Mouse (Mus musculus): ENCODE measurements at regions not wholly inside any gene's neighbourhood (a gene's known extent, or its start where the extent isn't known, plus 50 kb on each side); places are given as distances from the start of the nearest gene placed in this dataset.
A peak's percentile ranks its signal among the peaks of the same experiment; 100 is the strongest.

GRCm38 (mm10) chr11:18421076-18421475 lies 467.4 kb upstream of the Etaa1 start:
- H3K9me3 ChIP-seq (ENCODE audit: control insufficient read depth, low read length) = no peaks in the 10 kb centered on the region
- no peak overlapping the region for H3K27ac ChIP-seq
- 72% methylated on average over 3 of the region's 3 CpGs for WGBS
- no peaks in the 10 kb centered on the region for H3K27me3 ChIP-seq (ENCODE audit: control insufficient read depth, insufficient read depth, low read length)
- no peaks in the 10 kb centered on the region for H3K36me3 ChIP-seq (replicated peaks; ENCODE audit: control insufficient read depth, insufficient read depth)
- ATAC-seq (ENCODE audit: low FRiP score) = no peak
- H3K4me2 ChIP-seq (replicated peaks) = no peak overlapping the region
- no peak overlapping the region for H3K9ac ChIP-seq
- no peak for DNase-seq (ENCODE audit: low spot score)
- no peaks in the 10 kb centered on the region for H3K4me1 ChIP-seq (replicated peaks; ENCODE audit: control insufficient read depth, insufficient read depth, low read length)
- H3K4me3 ChIP-seq (replicated peaks; ENCODE audit: low read length) = no peak overlapping the region

GRCm38 (mm10) chr11:18413769-18414168 lies 460.1 kb upstream of the Etaa1 start:
- H3K4me2 ChIP-seq (replicated peaks) = no peak overlapping the region
- H3K4me1 ChIP-seq (replicated peaks; ENCODE audit: control insufficient read depth, insufficient read depth, low read length) = no peaks in the 10 kb centered on the region
- H3K36me3 ChIP-seq (replicated peaks; ENCODE audit: control insufficient read depth, insufficient read depth) = no peaks in the 10 kb centered on the region
- DNase-seq (ENCODE audit: low spot score) (no peak), ATAC-seq (ENCODE audit: low FRiP score) (no peak)
- no peak overlapping the region for H3K4me3 ChIP-seq (replicated peaks; ENCODE audit: low read length)
- no peaks in the 10 kb centered on the region for H3K27me3 ChIP-seq (ENCODE audit: control insufficient read depth, insufficient read depth, low read length)
- H3K9me3 ChIP-seq (ENCODE audit: control insufficient read depth, low read length) = no peaks in the 10 kb centered on the region
- no peak overlapping the region for H3K9ac ChIP-seq
- WGBS = 74% methylated on average over 1 of the region's 1 CpGs
- H3K27ac ChIP-seq = no peak overlapping the region

DNA sequence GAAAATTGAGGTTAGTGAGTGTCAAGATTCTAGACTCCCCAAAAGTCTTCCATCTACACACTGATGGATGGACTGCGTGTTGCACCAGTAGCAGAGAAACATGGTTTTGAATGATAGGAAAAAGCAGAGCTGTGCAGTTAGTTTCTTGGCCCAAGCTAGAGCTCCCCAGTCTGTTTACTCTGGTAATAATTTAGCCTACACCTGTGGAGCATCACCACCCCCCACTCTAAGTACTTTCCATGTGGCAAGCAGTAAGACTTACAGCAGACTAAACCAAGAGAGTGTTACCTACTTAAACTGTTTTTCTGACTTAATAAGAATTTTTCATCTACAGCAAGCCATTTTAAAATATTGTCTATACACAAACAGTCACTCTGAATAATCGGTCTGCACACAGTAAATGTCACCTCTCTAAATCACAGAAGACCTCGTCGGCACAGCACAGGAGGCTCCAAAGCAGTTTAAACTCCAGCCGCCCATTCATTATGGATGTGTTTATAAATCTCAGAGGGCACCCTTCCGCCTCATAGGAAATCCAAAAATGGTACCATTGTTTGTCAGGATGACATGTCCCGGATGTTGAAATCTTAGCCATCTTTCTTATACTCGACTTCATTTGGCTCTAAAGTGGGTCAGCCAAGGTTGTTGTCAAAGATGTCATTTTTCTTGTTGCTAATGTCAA lies 454.5 kb upstream of the Etaa1 start:
- no peak overlapping the region for H3K4me3 ChIP-seq (replicated peaks; ENCODE audit: low read length)
- 70% methylated on average over 8 of the region's 8 CpGs for WGBS
- no peaks in the 10 kb centered on the region for H3K4me1 ChIP-seq (replicated peaks; ENCODE audit: control insufficient read depth, insufficient read depth, low read length)
- no peak for ATAC-seq (ENCODE audit: low FRiP score)
- no peak overlapping the region for H3K27ac ChIP-seq
- H3K27me3 ChIP-seq (ENCODE audit: control insufficient read depth, insufficient read depth, low read length) = no peaks in the 10 kb centered on the region
- DNase-seq (ENCODE audit: low spot score) = no peak
- no peaks in the 10 kb centered on the region for H3K9me3 ChIP-seq (ENCODE audit: control insufficient read depth, low read length)
- no peak overlapping the region for H3K4me2 ChIP-seq (replicated peaks)
- H3K36me3 ChIP-seq (replicated peaks; ENCODE audit: control insufficient read depth, insufficient read depth) = no peaks in the 10 kb centered on the region
- H3K9ac ChIP-seq = no peak overlapping the region

DNA sequence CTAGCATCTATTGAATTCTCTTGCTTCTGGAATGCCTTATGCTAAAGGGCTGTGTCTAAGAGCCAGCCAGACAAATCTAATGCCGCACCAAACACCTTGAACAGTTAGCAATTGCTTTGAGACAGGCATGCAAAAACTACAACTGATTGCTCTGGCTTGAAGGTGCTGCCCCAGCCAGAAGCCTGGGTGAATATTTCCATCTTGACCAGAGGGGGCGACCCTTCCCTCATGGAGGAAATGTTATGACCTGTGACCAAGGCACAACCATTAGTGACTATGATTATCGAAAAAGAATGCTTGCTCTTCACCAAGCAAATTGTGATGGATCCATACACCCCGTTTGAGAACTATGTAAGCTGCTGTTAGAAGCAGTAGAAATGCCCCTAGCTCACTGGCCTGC lies 445.9 kb upstream of the Etaa1 start:
- Histone ChIP-seq H3K36me3 (replicated peaks; ENCODE audit: control insufficient read depth, insufficient read depth) (no peaks in the 10 kb centered on the region), H3K27me3 (ENCODE audit: control insufficient read depth, insufficient read depth, low read length) (no peaks in the 10 kb centered on the region), H3K4me1 (replicated peaks; ENCODE audit: control insufficient read depth, insufficient read depth, low read length) (peaks cover 7% of the 10 kb centered on the region; the same call in 1 of the 2 replicates), H3K4me2 (replicated peaks) (no peak overlapping the region), H3K27ac (no peak overlapping the region), H3K9me3 (ENCODE audit: control insufficient read depth, low read length) (no peaks in the 10 kb centered on the region), H3K4me3 (replicated peaks; ENCODE audit: low read length) (no peak overlapping the region), H3K9ac (no peak overlapping the region)
- ATAC-seq (ENCODE audit: low FRiP score) (no peak), DNase-seq (ENCODE audit: low spot score) (no peak)
- 61% methylated on average over 4 of the region's 4 CpGs for WGBS

GRCm38 (mm10) chr11:18396397-18396796 lies 442.7 kb upstream of the Etaa1 start:
- Histone ChIP-seq H3K27ac (peak overlapping the region; percentile 71), H3K4me2 (replicated peaks) (no peak overlapping the region), H3K4me1 (replicated peaks; ENCODE audit: control insufficient read depth, insufficient read depth, low read length) (peaks cover 7% of the 10 kb centered on the region; the same call in 1 of the 2 replicates), H3K4me3 (replicated peaks; ENCODE audit: low read length) (no peak overlapping the region), H3K36me3 (replicated peaks; ENCODE audit: control insufficient read depth, insufficient read depth) (no peaks in the 10 kb centered on the region), H3K9ac (no peak overlapping the region), H3K27me3 (ENCODE audit: control insufficient read depth, insufficient read depth, low read length) (no peaks in the 10 kb centered on the region), H3K9me3 (ENCODE audit: control insufficient read depth, low read length) (no peaks in the 10 kb centered on the region)
- WGBS = 38% methylated on average over 6 of the region's 6 CpGs
- ATAC-seq (ENCODE audit: low FRiP score) (peak; percentile 53; the same call in 1 of the 2 replicates), DNase-seq (ENCODE audit: low spot score) (peak; percentile 68)

DNA sequence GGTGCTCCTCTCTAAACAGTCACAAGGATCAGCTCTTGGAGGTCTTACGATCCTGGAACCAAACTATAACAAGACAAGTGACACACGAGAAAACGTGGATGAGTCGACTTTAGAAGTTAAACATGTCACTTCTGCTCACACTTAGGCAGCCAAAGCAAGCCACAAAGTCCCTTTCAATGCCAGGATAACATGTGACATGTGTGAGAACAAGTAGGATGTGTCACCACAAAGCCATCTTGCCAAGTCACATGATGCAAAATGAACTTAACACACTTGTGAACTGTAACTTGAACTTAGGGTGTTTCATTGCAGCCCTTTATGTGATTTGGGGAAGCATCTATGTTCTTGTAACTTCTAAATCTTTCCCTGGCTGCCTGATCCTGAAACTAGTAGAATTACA lies 442.0 kb upstream of the Etaa1 start:
- Histone ChIP-seq H3K9me3 (ENCODE audit: control insufficient read depth, low read length) (no peaks in the 10 kb centered on the region), H3K4me3 (replicated peaks; ENCODE audit: low read length) (no peak overlapping the region), H3K4me1 (replicated peaks; ENCODE audit: control insufficient read depth, insufficient read depth, low read length) (peaks cover 7% of the 10 kb centered on the region; the same call in 1 of the 2 replicates), H3K36me3 (replicated peaks; ENCODE audit: control insufficient read depth, insufficient read depth) (no peaks in the 10 kb centered on the region), H3K27me3 (ENCODE audit: control insufficient read depth, insufficient read depth, low read length) (no peaks in the 10 kb centered on the region), H3K4me2 (replicated peaks) (no peak overlapping the region), H3K27ac (peak overlapping the region; percentile 71; the same call in 1 of the 2 replicates), H3K9ac (no peak overlapping the region)
- WGBS = 90% methylated on average over 4 of the region's 4 CpGs
- ATAC-seq (ENCODE audit: low FRiP score) = no peak
- DNase-seq (ENCODE audit: low spot score) = no peak

DNA sequence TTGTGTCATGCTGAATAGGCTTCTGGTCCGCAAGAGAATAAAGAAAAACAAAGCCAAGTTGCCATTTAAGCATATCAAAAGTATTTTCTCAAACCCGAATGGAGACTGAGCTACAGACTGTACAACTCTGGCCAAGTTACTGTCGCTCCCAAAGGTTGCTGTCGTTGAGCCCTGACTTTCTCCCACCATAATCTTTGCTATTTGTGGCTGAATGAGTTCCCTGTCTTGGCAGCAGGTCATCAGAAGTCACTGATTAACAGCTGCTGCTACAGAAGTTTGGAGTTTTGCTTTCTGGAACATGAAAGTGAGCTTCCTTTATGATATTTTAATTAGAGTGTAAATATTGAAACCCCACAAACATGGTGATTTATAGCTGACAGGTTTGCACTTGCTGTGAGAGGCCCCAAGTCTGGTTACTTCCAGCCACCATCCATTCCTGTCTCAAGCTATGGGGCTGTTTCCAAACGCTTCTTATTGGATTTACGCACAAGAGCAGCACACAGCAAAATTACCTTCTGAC lies 419.2 kb upstream of the Etaa1 start:
- DNase-seq (ENCODE audit: low spot score) (no peak), ATAC-seq (ENCODE audit: low FRiP score) (no peak)
- H3K27ac ChIP-seq = no peak overlapping the region
- no peak overlapping the region for H3K4me3 ChIP-seq (replicated peaks; ENCODE audit: low read length)
- H3K27me3 ChIP-seq (ENCODE audit: control insufficient read depth, insufficient read depth, low read length) = no peaks in the 10 kb centered on the region
- no peaks in the 10 kb centered on the region for H3K9me3 ChIP-seq (ENCODE audit: control insufficient read depth, low read length)
- H3K4me2 ChIP-seq (replicated peaks) = no peak overlapping the region
- no peaks in the 10 kb centered on the region for H3K4me1 ChIP-seq (replicated peaks; ENCODE audit: control insufficient read depth, insufficient read depth, low read length)
- no peak overlapping the region for H3K9ac ChIP-seq
- 84% methylated on average over 6 of the region's 6 CpGs for WGBS
- no peaks in the 10 kb centered on the region for H3K36me3 ChIP-seq (replicated peaks; ENCODE audit: control insufficient read depth, insufficient read depth)

GRCm38 (mm10) chr11:18371304-18371703 lies 417.6 kb upstream of the Etaa1 start:
- ATAC-seq (ENCODE audit: low FRiP score) = no peak
- Histone ChIP-seq H3K27ac (no peak overlapping the region), H3K4me1 (replicated peaks; ENCODE audit: control insufficient read depth, insufficient read depth, low read length) (no peaks in the 10 kb centered on the region), H3K4me3 (replicated peaks; ENCODE audit: low read length) (no peak overlapping the region), H3K4me2 (replicated peaks) (no peak overlapping the region), H3K27me3 (ENCODE audit: control insufficient read depth, insufficient read depth, low read length) (no peaks in the 10 kb centered on the region), H3K9ac (no peak overlapping the region), H3K9me3 (ENCODE audit: control insufficient read depth, low read length) (no peaks in the 10 kb centered on the region), H3K36me3 (replicated peaks; ENCODE audit: control insufficient read depth, insufficient read depth) (no peaks in the 10 kb centered on the region)
- WGBS = 11% methylated on average over 3 of the region's 3 CpGs
- no peak for DNase-seq (ENCODE audit: low spot score)

DNA sequence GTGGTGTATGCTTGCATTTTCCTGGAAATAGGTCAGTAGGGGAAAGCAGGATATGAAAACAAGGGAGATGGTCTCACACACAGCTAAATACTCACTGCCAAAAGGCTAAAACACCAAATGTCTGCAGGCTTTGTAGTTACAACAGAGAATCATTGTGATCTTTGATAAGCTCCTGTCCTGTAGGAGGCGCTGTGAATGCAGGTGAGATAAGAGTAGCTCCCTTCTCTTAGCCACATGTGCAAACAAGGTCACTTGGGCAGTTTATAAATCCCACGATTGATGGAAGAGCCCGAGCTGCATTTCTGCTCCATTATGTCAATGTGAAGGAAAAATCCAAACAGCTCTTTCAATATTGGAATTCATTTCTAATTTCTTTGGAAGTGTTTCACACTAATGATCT lies 417.2 kb upstream of the Etaa1 start:
- Histone ChIP-seq H3K27me3 (ENCODE audit: control insufficient read depth, insufficient read depth, low read length) (no peaks in the 10 kb centered on the region), H3K9ac (no peak overlapping the region), H3K36me3 (replicated peaks; ENCODE audit: control insufficient read depth, insufficient read depth) (no peaks in the 10 kb centered on the region), H3K9me3 (ENCODE audit: control insufficient read depth, low read length) (no peaks in the 10 kb centered on the region), H3K4me3 (replicated peaks; ENCODE audit: low read length) (no peak overlapping the region), H3K27ac (no peak overlapping the region), H3K4me2 (replicated peaks) (no peak overlapping the region), H3K4me1 (replicated peaks; ENCODE audit: control insufficient read depth, insufficient read depth, low read length) (no peaks in the 10 kb centered on the region)
- WGBS = 21% methylated on average over 3 of the region's 3 CpGs
- ATAC-seq (ENCODE audit: low FRiP score) (no peak), DNase-seq (ENCODE audit: low spot score) (no peak)
